Mouse (Mus musculus): ENCODE measurements around the gene Gm3526.
"Not testable (repeated sequence)": the region's sequence is repeated elsewhere in the genome, so short reads cannot be mapped to it uniquely, and the experiment has no call there.

Gene Gm3526

DNA sequence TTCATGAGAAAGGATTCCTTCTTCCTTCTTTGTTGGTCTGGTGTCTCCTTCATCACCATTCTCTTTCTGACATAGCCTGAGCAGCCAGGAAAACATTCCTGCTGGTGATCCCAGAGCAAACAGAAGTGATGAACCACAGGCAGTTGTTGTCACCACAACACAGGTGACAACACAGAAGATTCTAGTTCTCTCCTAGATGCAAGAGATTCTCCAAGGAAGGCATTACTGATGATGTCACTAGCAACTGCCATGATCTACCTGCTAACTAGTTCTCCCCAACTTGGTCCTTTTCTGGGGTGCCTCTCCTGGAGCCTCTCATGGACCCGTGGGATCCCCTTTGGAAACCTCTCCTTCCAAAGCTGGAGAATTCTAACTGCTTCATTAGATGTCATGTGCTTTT is at the start of gene Gm3526:
TSS of gene Gm3526 (minus strand) at position 101 of the 400 bp plus-strand sequence.
- DNase-seq: not testable (repeated sequence)

All from right cerebral cortex, postnatal 14 days (tissue).